Mouse (Mus musculus) heart, embryonic 11.5 days (tissue): ENCODE measurements around the gene Fbxo11. TPM values are rescaled to one million over a fixed set of nuclear protein-coding genes. Genes with fewer than 3 reads are reported as not detected.

Experiments
- ATAC-seq: fragments of 200-750 bp; cut with Nextera tagmentation; replicated peaks from 2 replicates; pipeline ENCODE4 v1.8.0; 2017; ENCODE audit warnings: moderate library complexity; ENCODE audit not compliant: insufficient number of reproducible peaks, low FRiP score, low TSS enrichment
- H3K27ac ChIP-seq: fragments of 300-500 bp; sonication (generic); 2 replicates; pipeline ENCODE4 v1.5.1; 2014; ENCODE audit warnings: mild to moderate bottlenecking, low read depth, low read length
- H3K27me3 ChIP-seq: fragments of 300-500 bp; sonication (generic); 2 replicates; pipeline ENCODE4 v1.6.1; 2014; ENCODE audit warnings: mild to moderate bottlenecking, low read length, mixed read lengths; ENCODE audit not compliant: control insufficient read depth, insufficient read depth
- H3K36me3 ChIP-seq: fragments of 300-500 bp; sonication (generic); 2 replicates; pipeline ENCODE4 v1.6.1; 2014; ENCODE audit warnings: mild to moderate bottlenecking, low read length, moderate library complexity, mixed read lengths; ENCODE audit not compliant: control insufficient read depth, insufficient read depth
- H3K4me1 ChIP-seq: fragments of 300-500 bp; sonication (generic); 2 replicates; pipeline ENCODE4 v1.6.1; 2014; ENCODE audit warnings: low read length; ENCODE audit not compliant: control insufficient read depth, insufficient read depth
- H3K4me2 ChIP-seq: fragments of 300-500 bp; sonication (generic); 2 replicates; pipeline ENCODE4 v1.6.1; 2014; ENCODE audit warnings: mild to moderate bottlenecking, moderate library complexity
- H3K4me3 ChIP-seq: fragments of 300-500 bp; sonication (generic); 2 replicates; pipeline ENCODE4 v1.5.1; 2014; ENCODE audit warnings: low read depth, low read length
- H3K9ac ChIP-seq: fragments of 300-500 bp; sonication (generic); 2 replicates; pipeline ENCODE4 v1.6.1; 2014; ENCODE audit warnings: mild to moderate bottlenecking, low read depth, low read length, moderate library complexity
- H3K9me3 ChIP-seq: fragments of 300-500 bp; sonication (generic); replicated peaks from 2 replicates; pipeline ENCODE4 v1.6.1; 2016; ENCODE audit warnings: low read length; ENCODE audit not compliant: control insufficient read depth
- WGBS: fragments of 180-500 bp; shearing (Covaris S2); extraction: QIAGEN DNeasy Blood & Tissue Kit; methylation state at CpG from one replicate; pipeline ENCODE4 v1.1.7; 2014; ENCODE audit not compliant: insufficient replicate concordance; 5-methylcytosine and 5-hydroxymethylcytosine counted together
- polyA plus RNA-seq: library from polyadenylated mRNA; unstranded; fragments of >200 nt; fragmentation: Nextera tagmentation; extraction: Ambion mirVana; gene quantifications from 2 replicates; pipeline ENCODE4 v1.2.1, GENCODE M21; 2014

Fbxo11 gene
- polyA plus RNA-seq, 1 experiment from 2014 or later = 17.7 TPM

DNA sequence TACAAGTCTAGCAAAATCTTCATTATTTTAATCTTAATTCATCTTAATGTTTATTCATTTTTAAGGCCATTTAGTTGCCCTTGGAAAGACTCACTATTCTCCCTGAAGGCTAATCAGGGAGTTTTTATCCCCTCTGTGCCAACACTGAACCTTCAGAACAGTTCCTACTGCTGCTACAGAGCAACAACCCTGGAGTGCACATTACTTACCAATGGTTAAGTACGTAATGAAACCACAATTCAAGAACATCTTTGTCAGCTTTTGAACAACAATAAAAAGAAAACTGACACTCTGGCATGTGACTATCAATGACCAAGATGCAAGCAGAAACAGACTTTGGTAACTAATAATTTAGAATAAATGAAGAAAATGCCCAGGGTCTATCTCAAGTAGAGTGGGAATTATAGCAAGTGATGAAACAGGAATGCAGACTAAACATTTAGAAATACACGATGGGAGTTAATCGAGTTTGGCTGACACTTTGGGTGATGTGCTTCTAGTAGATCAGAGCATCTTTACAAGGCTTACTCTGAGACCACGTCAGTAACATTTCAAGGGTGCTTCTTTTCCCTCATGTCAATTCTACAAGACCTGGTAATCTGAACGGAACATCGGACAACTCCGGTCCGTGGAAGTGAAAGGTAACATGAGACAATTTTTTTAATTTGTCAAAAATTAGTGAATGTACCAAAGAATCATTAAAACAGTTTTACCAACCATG is 2.1 kb downstream of the Fbxo11 start:
- Histone ChIP-seq H3K27me3 (no peaks in the 10 kb centered on the region), H3K9me3 (no peaks in the 10 kb centered on the region), H3K4me1 (peaks cover 13% of the 10 kb centered on the region), H3K36me3 (no peaks in the 10 kb centered on the region), H3K9ac (peak overlapping the region; percentile 43), H3K4me3 (peak overlapping the region; percentile 99), H3K4me2 (peak overlapping the region; percentile 77), H3K27ac (no peak overlapping the region)
- 37% methylated on average over 8 of the region's 8 CpGs for WGBS
- no peak for ATAC-seq

DNA sequence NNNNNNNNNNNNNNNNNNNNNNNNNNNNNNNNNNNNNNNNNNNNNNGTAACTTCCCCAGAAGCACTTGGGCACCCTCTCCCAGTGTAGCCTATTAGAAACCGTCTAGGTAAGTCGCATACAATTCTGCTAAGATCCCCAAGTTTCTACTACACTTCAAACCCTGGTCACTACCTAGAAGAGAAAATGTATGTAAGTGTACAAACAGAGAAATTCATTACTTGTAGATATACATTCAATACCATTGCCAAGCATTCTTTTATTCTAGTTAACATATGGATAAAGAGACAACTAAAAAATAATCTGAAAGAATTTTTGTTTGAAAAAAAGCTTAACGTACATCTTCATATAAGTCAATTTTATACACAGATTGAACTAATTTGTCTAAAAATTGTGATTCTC is 3.1 kb downstream of the Fbxo11 start:
- no peaks in the 10 kb centered on the region for H3K9me3 ChIP-seq
- no peak overlapping the region for H3K4me3 ChIP-seq
- H3K36me3 ChIP-seq = no peaks in the 10 kb centered on the region
- no peak overlapping the region for H3K4me2 ChIP-seq
- H3K9ac ChIP-seq = no peak overlapping the region
- H3K27me3 ChIP-seq = no peaks in the 10 kb centered on the region
- WGBS = 81% methylated on average over 3 of the region's 3 CpGs
- H3K4me1 ChIP-seq = peaks cover 20% of the 10 kb centered on the region
- no peak overlapping the region for H3K27ac ChIP-seq
- no peak for ATAC-seq

GRCm38 (mm10) chr17:88058280-88058679 is 6.8 kb downstream of the Fbxo11 start:
- WGBS = 66% methylated on average over 2 of the region's 2 CpGs
- Histone ChIP-seq H3K27me3 (no peaks in the 10 kb centered on the region), H3K4me2 (peak overlapping the region; percentile 16; the same call in 1 of the 2 replicates), H3K9me3 (no peaks in the 10 kb centered on the region), H3K27ac (no peak overlapping the region; the same call in 1 of the 2 replicates), H3K36me3 (no peaks in the 10 kb centered on the region), H3K4me3 (no peak overlapping the region), H3K9ac (no peak overlapping the region), H3K4me1 (peaks cover 28% of the 10 kb centered on the region)
- ATAC-seq = no peak

DNA sequence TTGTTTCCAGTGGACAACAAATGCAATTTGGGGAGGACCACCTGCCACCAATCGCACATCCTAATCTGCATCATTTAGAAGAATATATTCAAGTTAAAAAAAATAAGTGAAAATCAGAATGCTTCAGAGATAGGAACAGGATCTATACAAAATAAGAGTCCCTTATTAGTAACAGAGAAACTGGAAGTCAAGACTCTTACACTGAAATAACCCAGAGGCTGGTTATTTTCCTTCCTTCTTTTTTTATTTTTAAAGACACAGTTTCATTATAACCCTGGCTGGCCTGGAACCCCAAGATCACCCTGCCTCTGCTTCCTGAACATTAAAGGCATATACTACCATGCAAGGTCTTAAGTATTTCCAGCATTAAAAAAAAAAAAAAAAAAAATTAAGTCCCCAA is 7.2 kb downstream of the Fbxo11 start:
- Histone ChIP-seq H3K36me3 (no peaks in the 10 kb centered on the region), H3K27me3 (no peaks in the 10 kb centered on the region), H3K9me3 (no peaks in the 10 kb centered on the region), H3K4me3 (no peak overlapping the region), H3K4me2 (no peak overlapping the region), H3K27ac (no peak overlapping the region), H3K4me1 (peaks cover 23% of the 10 kb centered on the region), H3K9ac (no peak overlapping the region)
- ATAC-seq = no peak
- 82% methylated on average over 1 of the region's 1 CpGs for WGBS

GRCm38 (mm10) chr17:88051679-88052078 is 13.4 kb downstream of the Fbxo11 start:
- no peaks in the 10 kb centered on the region for H3K27me3 ChIP-seq
- no peak overlapping the region for H3K4me3 ChIP-seq
- WGBS = 85% methylated on average over 4 of the region's 4 CpGs
- H3K4me2 ChIP-seq = no peak overlapping the region
- no peaks in the 10 kb centered on the region for H3K36me3 ChIP-seq
- no peak overlapping the region for H3K27ac ChIP-seq
- no peak overlapping the region for H3K9ac ChIP-seq
- H3K4me1 ChIP-seq = peaks cover 9% of the 10 kb centered on the region
- H3K9me3 ChIP-seq = no peaks in the 10 kb centered on the region
- ATAC-seq = no peak

DNA sequence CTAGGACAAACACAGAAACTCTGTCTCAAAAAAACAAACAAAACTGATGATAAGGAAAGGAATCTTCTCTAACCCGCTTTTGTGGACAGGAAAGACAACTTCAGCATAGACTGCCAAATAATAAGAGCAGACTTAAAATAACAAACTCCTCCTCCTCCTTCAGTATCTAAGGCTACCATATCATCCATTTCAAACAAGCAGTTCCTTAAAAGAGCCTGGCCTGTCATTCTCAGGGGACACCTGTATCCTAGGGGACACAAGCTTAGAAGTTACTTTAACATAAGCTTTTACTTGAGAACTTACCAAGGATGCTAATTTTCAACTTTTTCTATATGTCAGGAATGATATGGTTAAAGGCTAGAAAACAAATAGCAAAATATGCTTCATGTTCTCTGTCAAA is 14.2 kb downstream of the Fbxo11 start:
- H3K27me3 ChIP-seq = no peaks in the 10 kb centered on the region
- H3K4me1 ChIP-seq = peaks cover 2% of the 10 kb centered on the region
- no peak overlapping the region for H3K4me2 ChIP-seq
- no peaks in the 10 kb centered on the region for H3K36me3 ChIP-seq
- no peak overlapping the region for H3K27ac ChIP-seq
- 74% methylated on average over 1 of the region's 1 CpGs for WGBS
- no peak overlapping the region for H3K4me3 ChIP-seq
- H3K9ac ChIP-seq = no peak overlapping the region
- no peak for ATAC-seq
- no peaks in the 10 kb centered on the region for H3K9me3 ChIP-seq

DNA sequence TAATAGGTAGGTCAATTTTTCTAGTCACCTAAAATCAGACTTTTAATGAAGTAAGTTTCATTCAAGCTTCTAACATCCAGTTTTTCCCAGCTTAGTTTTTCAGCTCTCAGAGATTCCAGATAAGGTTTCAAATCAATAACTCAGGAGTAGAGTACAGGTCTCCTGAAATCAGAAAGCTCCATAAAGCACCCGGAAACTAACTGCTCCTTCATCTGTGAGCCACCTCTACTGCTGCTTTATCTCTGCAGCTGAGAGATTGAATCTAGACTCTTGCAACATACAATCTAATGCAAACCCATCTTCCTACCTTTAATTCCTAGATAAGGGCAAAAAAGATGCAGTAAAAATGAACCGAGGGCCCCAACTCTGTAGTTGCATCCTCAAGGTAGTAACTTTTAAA is 14.8 kb downstream of the Fbxo11 start:
- no peaks in the 10 kb centered on the region for H3K4me1 ChIP-seq
- H3K4me3 ChIP-seq = no peak overlapping the region
- no peaks in the 10 kb centered on the region for H3K27me3 ChIP-seq
- no peaks in the 10 kb centered on the region for H3K9me3 ChIP-seq
- H3K36me3 ChIP-seq = no peaks in the 10 kb centered on the region
- no peak overlapping the region for H3K9ac ChIP-seq
- H3K4me2 ChIP-seq = no peak overlapping the region
- no peak for ATAC-seq
- H3K27ac ChIP-seq = no peak overlapping the region
- 85% methylated on average over 2 of the region's 2 CpGs for WGBS

DNA sequence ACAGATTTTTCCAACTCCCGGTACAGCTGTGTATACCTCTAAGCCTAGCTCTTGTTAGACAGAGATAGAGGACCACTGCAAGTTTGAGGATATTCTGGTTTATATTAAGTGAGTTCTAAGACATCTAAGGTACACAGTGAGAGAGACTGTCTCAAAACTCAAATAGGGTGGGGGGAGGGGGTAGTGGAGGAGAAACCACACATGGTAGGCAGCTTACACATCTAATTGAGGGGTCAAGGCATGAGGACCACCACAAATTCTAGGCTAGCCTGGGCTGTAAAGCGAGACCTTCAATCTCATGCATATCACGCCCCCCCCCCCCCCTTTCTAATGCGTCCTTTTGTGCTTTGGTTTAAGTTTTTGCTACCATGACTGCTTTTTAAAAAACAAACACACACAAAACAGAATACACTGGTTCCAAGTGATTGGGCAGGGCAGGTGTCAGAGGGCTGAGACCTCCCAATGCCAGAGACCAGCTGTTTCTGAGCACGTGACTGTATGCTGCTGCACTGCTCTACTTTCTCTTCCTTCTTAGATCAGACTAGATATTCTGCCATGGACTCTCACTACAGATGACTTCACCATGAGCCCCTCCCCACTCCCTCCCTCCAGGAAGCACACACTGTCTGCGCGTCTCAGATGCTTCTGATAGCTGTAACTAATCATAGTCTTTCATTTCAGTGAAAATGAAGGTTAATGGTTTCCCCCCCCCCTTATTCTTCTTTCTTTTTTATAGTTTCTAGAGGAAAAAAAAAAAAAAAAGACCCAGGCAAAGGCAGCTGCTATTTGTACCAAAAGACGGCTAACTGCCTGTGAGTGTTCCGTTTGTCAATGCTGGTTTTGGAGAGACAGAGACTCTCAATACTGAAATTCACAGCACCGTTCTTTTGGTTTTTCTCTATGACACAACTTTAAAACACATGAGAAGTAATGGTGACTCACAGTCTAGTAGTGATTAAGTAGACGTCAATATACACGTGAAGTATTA is 22.7 kb downstream of the Fbxo11 start:
- no peak; the same call in 1 of the 2 replicates for ATAC-seq
- Histone ChIP-seq H3K9me3 (no peaks in the 10 kb centered on the region), H3K27me3 (no peaks in the 10 kb centered on the region), H3K36me3 (no peaks in the 10 kb centered on the region), H3K4me1 (peaks cover 4% of the 10 kb centered on the region), H3K9ac (no peak overlapping the region), H3K27ac (no peak overlapping the region), H3K4me3 (no peak overlapping the region), H3K4me2 (no peak overlapping the region)
- WGBS = 58% methylated on average over 12 of the region's 12 CpGs
